Mouse (Mus musculus) stomach, embryonic 15.5 days (tissue): ENCODE measurements around the gene Tsg101. TPM values are rescaled to one million over a fixed set of nuclear protein-coding genes. Genes with fewer than 3 reads are reported as not detected.

Experiments used
- ATAC-seq: fragments of 200-750 bp; cut with Nextera tagmentation; 2 replicates; pipeline ENCODE4 v1.8.0; 2017; ENCODE audit warnings: low read depth, moderate number of reproducible peaks, moderate TSS enrichment; ENCODE audit not compliant: insufficient read depth, low FRiP score
- H3K27ac ChIP-seq: fragments of 300-500 bp; sonication (generic); 2 replicates; pipeline ENCODE4 v1.5.1; 2015; ENCODE audit warnings: mild to moderate bottlenecking, inconsistent platforms
- H3K27me3 ChIP-seq: fragments of 300-500 bp; sonication (generic); replicated peaks from 2 replicates; pipeline ENCODE4 v1.6.1; 2015; ENCODE audit warnings: inconsistent platforms
- H3K36me3 ChIP-seq: fragments of 300-500 bp; sonication (generic); 2 replicates; pipeline ENCODE4 v1.6.1; 2015; ENCODE audit warnings: inconsistent platforms
- H3K4me1 ChIP-seq: fragments of 300-500 bp; sonication (generic); 2 replicates; pipeline ENCODE4 v1.6.1; 2015; ENCODE audit warnings: inconsistent platforms
- H3K4me2 ChIP-seq: fragments of 300-500 bp; sonication (generic); 2 replicates; pipeline ENCODE4 v1.6.1; 2015; ENCODE audit warnings: mild to moderate bottlenecking, inconsistent platforms
- H3K4me3 ChIP-seq: fragments of 300-500 bp; sonication (generic); replicated peaks from 2 replicates; pipeline ENCODE4 v1.5.1; 2015; ENCODE audit warnings: inconsistent platforms
- H3K9ac ChIP-seq: fragments of 300-500 bp; sonication (generic); 2 replicates; pipeline ENCODE4 v1.6.1; 2015; ENCODE audit warnings: inconsistent platforms
- H3K9me3 ChIP-seq: fragments of 300-500 bp; sonication (generic); 2 replicates; pipeline ENCODE4 v1.6.1; 2016; ENCODE audit warnings: inconsistent platforms
- WGBS: fragments of 180-500 bp; shearing (Covaris S2); methylation state at CpG from one replicate; pipeline ENCODE4 v1.1.7; 2015; 5-methylcytosine and 5-hydroxymethylcytosine counted together
- polyA plus RNA-seq: library from polyadenylated mRNA; unstranded; fragments of >200 nt; fragmentation: Nextera tagmentation; extraction: Ambion mirVana; gene quantifications from 2 replicates; pipeline ENCODE4 v1.2.1, GENCODE M21; 2015

The Tsg101 gene
- polyA plus RNA-seq, 1 experiment from 2014 or later: 125 TPM

- no peak overlapping the region for H3K4me3 ChIP-seq
- peaks cover 27% of the 10 kb centered on the region for H3K4me1 ChIP-seq
- ATAC-seq: no peak
- no peaks in the 10 kb centered on the region for H3K9me3 ChIP-seq
- no peak overlapping the region for H3K27ac ChIP-seq
- 84% methylated on average over 4 of the region's 4 CpGs for WGBS
- no peak overlapping the region for H3K9ac ChIP-seq
- H3K36me3 ChIP-seq: peaks cover 2% of the 10 kb centered on the region; the same call in 1 of the 2 replicates
- no peaks in the 10 kb centered on the region for H3K27me3 ChIP-seq
- H3K4me2 ChIP-seq: no peak overlapping the region
These were observed 76.2 kb downstream of the Tsg101 start for GRCm38 (mm10) chr7:46843576-46843975.

GRCm38 (mm10) chr7:46842278-46842677, 77.5 kb downstream of the Tsg101 start:
- H3K4me2 ChIP-seq: no peak overlapping the region
- no peak for ATAC-seq
- no peak overlapping the region for H3K9ac ChIP-seq
- H3K4me1 ChIP-seq: peaks cover 38% of the 10 kb centered on the region
- no peak overlapping the region for H3K27ac ChIP-seq
- WGBS: 21% methylated on average over 5 of the region's 5 CpGs
- no peaks in the 10 kb centered on the region for H3K9me3 ChIP-seq
- H3K4me3 ChIP-seq: no peak overlapping the region
- H3K36me3 ChIP-seq: no peaks in the 10 kb centered on the region
- H3K27me3 ChIP-seq: no peaks in the 10 kb centered on the region

- Histone ChIP-seq H3K4me3 (no peak within 1 kb of the TSS), H3K27ac (0 out of 2 replicates have a peak within 1 kb of the TSS, but pooled peaks have one; percentile 44), H3K4me2 (no peak within 1 kb of the TSS), H3K36me3 (no peaks in the 10 kb centered on the region), H3K4me1 (peaks cover 38% of the 10 kb centered on the region), H3K9ac (no peak within 1 kb of the TSS), H3K27me3 (no peaks in the 10 kb centered on the region), H3K9me3 (no peaks in the 10 kb centered on the region)
- 31% methylated on average over 6 of the region's 6 CpGs for WGBS
- no peak for ATAC-seq
These were observed 78.8 kb downstream of the Tsg101 start, which contains the start of gene Ldha for GRCm38 (mm10) chr7:46840787-46841525. Gene Ldha (plus strand): TSS chr7:46841475.

- peaks cover 38% of the 10 kb centered on the region for H3K4me1 ChIP-seq
- no peaks in the 10 kb centered on the region for H3K9me3 ChIP-seq
- no peak overlapping the region for H3K9ac ChIP-seq
- no peak for ATAC-seq
- 0 out of 2 replicates have a peak overlapping the region, but pooled peaks have one; percentile 44 for H3K27ac ChIP-seq
- H3K36me3 ChIP-seq: no peaks in the 10 kb centered on the region
- no peak overlapping the region for H3K4me2 ChIP-seq
- H3K4me3 ChIP-seq: no peak overlapping the region
- no peaks in the 10 kb centered on the region for H3K27me3 ChIP-seq
- 36% methylated on average over 4 of the region's 4 CpGs for WGBS
These were observed 79.4 kb downstream of the Tsg101 start for GRCm38 (mm10) chr7:46840326-46840725.

GRCm38 (mm10) chr7:46839861-46840260, 79.9 kb downstream of the Tsg101 start:
- Histone ChIP-seq H3K27ac (peak overlapping the region; percentile 70; the same call in 1 of the 2 replicates), H3K4me1 (peaks cover 38% of the 10 kb centered on the region), H3K4me2 (no peak overlapping the region), H3K4me3 (no peak overlapping the region), H3K27me3 (no peaks in the 10 kb centered on the region), H3K36me3 (no peaks in the 10 kb centered on the region), H3K9me3 (no peaks in the 10 kb centered on the region), H3K9ac (no peak overlapping the region)
- 68% methylated on average over 5 of the region's 5 CpGs for WGBS
- no peak for ATAC-seq

- H3K4me3 ChIP-seq: no peak overlapping the region
- no peaks in the 10 kb centered on the region for H3K27me3 ChIP-seq
- H3K9me3 ChIP-seq: no peaks in the 10 kb centered on the region
- peak; percentile 45; the same call in 1 of the 2 replicates for ATAC-seq
- peak overlapping the region; percentile 45 for H3K4me2 ChIP-seq
- H3K27ac ChIP-seq: peak overlapping the region; percentile 70
- no peak overlapping the region for H3K9ac ChIP-seq
- 37% methylated on average over 7 of the region's 7 CpGs for WGBS
- no peaks in the 10 kb centered on the region for H3K36me3 ChIP-seq
- H3K4me1 ChIP-seq: peaks cover 38% of the 10 kb centered on the region
These were observed 80.3 kb downstream of the Tsg101 start for GRCm38 (mm10) chr7:46839446-46839845.

Other genes with a start within 250 kb of the Tsg101 start
- gene Tph1, start 247.4 kb downstream of the Tsg101 start, polyA plus RNA-seq: 0.53 and 0.67 TPM in 2 replicates
- gene Saal1, start 209.3 kb downstream of the Tsg101 start, polyA plus RNA-seq: 24.3 and 24.8 TPM in 2 replicates
- gene Saa3, start 204.3 kb downstream of the Tsg101 start, polyA plus RNA-seq: 0.59 and 1.2 TPM in 2 replicates
- gene Saa4, start 187.4 kb downstream of the Tsg101 start, polyA plus RNA-seq: 0.22 and 0.32 TPM in 2 replicates
- 0.23 and 0.39 TPM in 2 replicates for gene Saa1, start 177.0 kb downstream of the Tsg101 start, polyA plus RNA-seq
- gene Saa2, start 168.2 kb downstream of the Tsg101 start, polyA plus RNA-seq: not detected in 2 replicates
- gene Hps5, start 123.9 kb downstream of the Tsg101 start, polyA plus RNA-seq: 20.2 and 21.8 TPM in 2 replicates
- 48.6 and 52.6 TPM in 2 replicates for gene Gtf2h1, start 123.9 kb downstream of the Tsg101 start, polyA plus RNA-seq
- gene Ldha, start 78.5 kb downstream of the Tsg101 start, polyA plus RNA-seq: 1,836 and 1,959 TPM in 2 replicates
- gene Ldhc, start 58.8 kb downstream of the Tsg101 start, polyA plus RNA-seq: 0.17 TPM in 2 replicates
- 10.0 and 10.9 TPM in 2 replicates for gene Uevld, start 38.6 kb upstream of the Tsg101 start, polyA plus RNA-seq
- not detected in 2 replicates for gene Gm9999, start 63.6 kb upstream of the Tsg101 start, polyA plus RNA-seq
- 19.3 and 19.7 TPM in 2 replicates for gene Spty2d1, start 88.4 kb upstream of the Tsg101 start, polyA plus RNA-seq
- gene Tmem86a, start 130.6 kb upstream of the Tsg101 start, polyA plus RNA-seq: 29.8 and 33.5 TPM in 2 replicates
- gene Ptpn5, start 213.7 kb upstream of the Tsg101 start, polyA plus RNA-seq: 1.3 and 1.5 TPM in 2 replicates